Mouse (Mus musculus): ENCODE measurements at regions not wholly inside any gene's neighbourhood (a gene's known extent, or its start where the extent isn't known, plus 50 kb on each side); places are given as distances from the start of the nearest gene placed in this dataset.

GRCm38 (mm10) chr3:107816031-107816430 is 55.8 kb upstream of the Csf1 start:
- Histone ChIP-seq H3K27ac (ENCODE audit: low read depth, low read length) (no peak overlapping the region), H3K9ac (ENCODE audit: low read length) (no peak overlapping the region), H3K4me2 (no peak overlapping the region), H3K27me3 (ENCODE audit: control insufficient read depth, insufficient read depth, low read length) (no peaks in the 10 kb centered on the region), H3K4me1 (ENCODE audit: control insufficient read depth, insufficient read depth, low read length) (no peaks in the 10 kb centered on the region), H3K36me3 (ENCODE audit: control insufficient read depth, insufficient read depth, low read length) (no peaks in the 10 kb centered on the region), H3K4me3 (ENCODE audit: low read depth, low read length) (no peak overlapping the region), H3K9me3 (ENCODE audit: control insufficient read depth, low read length) (no peaks in the 10 kb centered on the region)
- 81% methylated on average over 3 of the region's 3 CpGs for WGBS
- DNase-seq (ENCODE audit: low spot score, missing footprints): no peak
- ATAC-seq (ENCODE audit: low FRiP score): no peak

GRCm38 (mm10) chr3:107814280-107814679 is 54.0 kb upstream of the Csf1 start:
- Histone ChIP-seq H3K9ac (ENCODE audit: low read length) (no peak overlapping the region), H3K4me1 (ENCODE audit: control insufficient read depth, insufficient read depth, low read length) (no peaks in the 10 kb centered on the region), H3K36me3 (ENCODE audit: control insufficient read depth, insufficient read depth, low read length) (no peaks in the 10 kb centered on the region), H3K4me3 (ENCODE audit: low read depth, low read length) (no peak overlapping the region), H3K27ac (ENCODE audit: low read depth, low read length) (no peak overlapping the region), H3K27me3 (ENCODE audit: control insufficient read depth, insufficient read depth, low read length) (no peaks in the 10 kb centered on the region), H3K9me3 (ENCODE audit: control insufficient read depth, low read length) (no peaks in the 10 kb centered on the region), H3K4me2 (no peak overlapping the region)
- peak; percentile 19 for DNase-seq (ENCODE audit: low spot score, missing footprints)
- no peak for ATAC-seq (ENCODE audit: low FRiP score)
- 92% methylated on average over 5 of the region's 5 CpGs for WGBS

- Histone ChIP-seq H3K4me2 (no peak overlapping the region), H3K27me3 (ENCODE audit: control insufficient read depth, insufficient read depth, low read length) (no peaks in the 10 kb centered on the region), H3K4me3 (ENCODE audit: low read depth, low read length) (no peak overlapping the region), H3K27ac (ENCODE audit: low read depth, low read length) (no peak overlapping the region), H3K9me3 (ENCODE audit: control insufficient read depth, low read length) (no peaks in the 10 kb centered on the region), H3K9ac (ENCODE audit: low read length) (no peak overlapping the region), H3K4me1 (ENCODE audit: control insufficient read depth, insufficient read depth, low read length) (peaks cover under 1% of the 10 kb centered on the region; the same call in 1 of the 2 replicates), H3K36me3 (ENCODE audit: control insufficient read depth, insufficient read depth, low read length) (no peaks in the 10 kb centered on the region)
- no peak for ATAC-seq (ENCODE audit: low FRiP score)
- no peak for DNase-seq (ENCODE audit: low spot score, missing footprints)
- 72% methylated on average over 4 of the region's 4 CpGs for WGBS
Measured at GRCm38 (mm10) chr3:107812885-107813284, 52.6 kb upstream of the Csf1 start.

GRCm38 (mm10) chr3:107812341-107812740 is 52.1 kb upstream of the Csf1 start:
- ATAC-seq (ENCODE audit: low FRiP score): no peak
- Histone ChIP-seq H3K9ac (ENCODE audit: low read length) (no peak overlapping the region), H3K9me3 (ENCODE audit: control insufficient read depth, low read length) (no peaks in the 10 kb centered on the region), H3K27me3 (ENCODE audit: control insufficient read depth, insufficient read depth, low read length) (no peaks in the 10 kb centered on the region), H3K36me3 (ENCODE audit: control insufficient read depth, insufficient read depth, low read length) (no peaks in the 10 kb centered on the region), H3K4me1 (ENCODE audit: control insufficient read depth, insufficient read depth, low read length) (peaks cover 5% of the 10 kb centered on the region; the same call in 1 of the 2 replicates), H3K27ac (ENCODE audit: low read depth, low read length) (no peak overlapping the region), H3K4me2 (no peak overlapping the region), H3K4me3 (ENCODE audit: low read depth, low read length) (no peak overlapping the region)
- no peak for DNase-seq (ENCODE audit: low spot score, missing footprints)
- WGBS: 95% methylated on average over 4 of the region's 4 CpGs

- Histone ChIP-seq H3K4me3 (ENCODE audit: low read depth, low read length) (no peak overlapping the region), H3K4me2 (no peak overlapping the region), H3K9me3 (ENCODE audit: control insufficient read depth, low read length) (no peaks in the 10 kb centered on the region), H3K27me3 (ENCODE audit: control insufficient read depth, insufficient read depth, low read length) (no peaks in the 10 kb centered on the region), H3K27ac (ENCODE audit: low read depth, low read length) (no peak overlapping the region), H3K4me1 (ENCODE audit: control insufficient read depth, insufficient read depth, low read length) (peaks cover 5% of the 10 kb centered on the region; the same call in 1 of the 2 replicates), H3K9ac (ENCODE audit: low read length) (no peak overlapping the region), H3K36me3 (ENCODE audit: control insufficient read depth, insufficient read depth, low read length) (no peaks in the 10 kb centered on the region)
- no peak for DNase-seq (ENCODE audit: low spot score, missing footprints)
- ATAC-seq (ENCODE audit: low FRiP score): no peak
- 81% methylated on average over 9 of the region's 9 CpGs for WGBS
Measured at GRCm38 (mm10) chr3:107810452-107811050, 50.3 kb upstream of the Csf1 start.
